ENCODE assay signal across 15 mouse cellular contexts in genomic region chr11:28993270-28993847, GRCm38 (mm10).
DNase-seq lines count a peak whose midpoint lies in the region; ATAC-seq and TF ChIP-seq lines count a peak whose summit lies in the region.
"Had no signal": no experiment of that assay in that cellular context is flagged by ENCODE, and none has a peak within 500 bp of the region (broad histone marks: within the 10 kb centered on the region; RNA-seq: fewer than 3 reads in every experiment).

No protein-coding gene starts in this region.

- no peak overlapping the region for H3K27ac ChIP-seq in heart, adult 2 months
- H3K27ac ChIP-seq in heart, embryonic 12.5 days (ENCODE audit: poor library complexity, severe bottlenecking) = no peak overlapping the region
- H3K27ac ChIP-seq in midbrain, embryonic 14.5 days (replicated peaks; ENCODE audit: low read depth, low read length) = no peak overlapping the region
- H3K27ac ChIP-seq: embryonic facial prominence, embryonic 13.5 days; heart, embryonic 13.5 days; layer of hippocampus, adult 2 months; neural tube, embryonic 13.5 days had no signal

- no peak for TF ChIP-seq POLR2A in heart, adult 2 months (IDR thresholded peaks at IDR 0.05; ENCODE audit: insufficient read depth, low read depth, low read length)

- no peak for TF ChIP-seq EP300 in heart, adult 2 months (IDR thresholded peaks at IDR 0.05; ENCODE audit: insufficient read depth, low read depth, low read length)

- no peaks in the 10 kb centered on the region for H3K9me3 ChIP-seq in heart, embryonic 12.5 days (replicated peaks)
- H3K9me3 ChIP-seq in midbrain, embryonic 14.5 days (ENCODE audit: control insufficient read depth, low read length) = no peaks in the 10 kb centered on the region
- H3K9me3 ChIP-seq: embryonic facial prominence, embryonic 13.5 days; heart, embryonic 13.5 days; neural tube, embryonic 13.5 days had no signal

- no peaks in the 10 kb centered on the region for H3K79me2 ChIP-seq in heart, adult 2 months (replicated peaks; ENCODE audit: control insufficient read depth, insufficient read depth, low read length)

- ATAC-seq in heart, embryonic 12.5 days (ENCODE audit: insufficient number of reproducible peaks, low FRiP score) = no peak
- ATAC-seq in megakaryocyte-erythroid progenitor cell, adult 5-6 weeks (replicated peaks; ENCODE audit: low FRiP score, low TSS enrichment, poor library complexity, severe bottlenecking) = no peak
- ATAC-seq in midbrain, embryonic 14.5 days (ENCODE audit: low FRiP score, low TSS enrichment) = no peak
- ATAC-seq: inflammation-experienced regulatory T-cells, adult 6 months had no signal

- H3K4me1 ChIP-seq in heart, adult 2 months (ENCODE audit: control insufficient read depth, insufficient read depth, low read length) = no peaks in the 10 kb centered on the region
- no peaks in the 10 kb centered on the region for H3K4me1 ChIP-seq in heart, embryonic 12.5 days (replicated peaks)
- no peaks in the 10 kb centered on the region for H3K4me1 ChIP-seq in midbrain, embryonic 14.5 days (ENCODE audit: control insufficient read depth, insufficient read depth, low read length)
- H3K4me1 ChIP-seq: heart, embryonic 13.5 days; neural tube, embryonic 13.5 days had no signal

- H3K9ac ChIP-seq in heart, adult 2 months (ENCODE audit: low read depth, low read length) = no peak overlapping the region
- no peak overlapping the region for H3K9ac ChIP-seq in heart, embryonic 12.5 days
- no peak overlapping the region for H3K9ac ChIP-seq in midbrain, embryonic 14.5 days (replicated peaks; ENCODE audit: low read length)
- H3K9ac ChIP-seq: embryonic facial prominence, embryonic 13.5 days; heart, embryonic 13.5 days; neural tube, embryonic 13.5 days had no signal

- no peaks in the 10 kb centered on the region for H3K36me3 ChIP-seq in heart, adult 2 months (ENCODE audit: control insufficient read depth, insufficient read depth, low read length)
- H3K36me3 ChIP-seq in heart, embryonic 12.5 days = no peaks in the 10 kb centered on the region
- H3K36me3 ChIP-seq in midbrain, embryonic 14.5 days (ENCODE audit: control insufficient read depth, insufficient read depth, low read length) = no peaks in the 10 kb centered on the region
- H3K36me3 ChIP-seq: embryonic facial prominence, embryonic 13.5 days; heart, embryonic 13.5 days; neural tube, embryonic 13.5 days had no signal

- TF ChIP-seq CTCF in heart, adult 2 months (IDR thresholded peaks at IDR 0.05) = no peak

- intact Hi-C loops in heart, adult 2 months (cut with DNase I) = no loop called here

- no peak overlapping the region for H3K4me3 ChIP-seq in heart, adult 2 months
- H3K4me3 ChIP-seq in heart, embryonic 12.5 days = no peak overlapping the region
- H3K4me3 ChIP-seq in midbrain, embryonic 14.5 days (replicated peaks; ENCODE audit: low read depth, low read length) = no peak overlapping the region
- H3K4me3 ChIP-seq: embryonic facial prominence, embryonic 13.5 days; heart, embryonic 13.5 days; layer of hippocampus, adult 2 months; neural tube, embryonic 13.5 days had no signal

- H3K4me2 ChIP-seq in heart, embryonic 12.5 days = no peak overlapping the region
- H3K4me2 ChIP-seq in midbrain, embryonic 14.5 days (ENCODE audit: low read length) = no peak overlapping the region
- H3K4me2 ChIP-seq: embryonic facial prominence, embryonic 13.5 days; heart, embryonic 13.5 days; neural tube, embryonic 13.5 days had no signal

- H3K27me3 ChIP-seq in heart, adult 2 months (ENCODE audit: control insufficient read depth, insufficient read depth, low read length) = no peaks in the 10 kb centered on the region
- H3K27me3 ChIP-seq in heart, embryonic 12.5 days (replicated peaks) = no peaks in the 10 kb centered on the region
- H3K27me3 ChIP-seq in midbrain, embryonic 14.5 days (ENCODE audit: control insufficient read depth, insufficient read depth, low read length) = no peaks in the 10 kb centered on the region
- H3K27me3 ChIP-seq: CH12.LX; embryonic facial prominence, embryonic 13.5 days; heart, embryonic 13.5 days; neural tube, embryonic 13.5 days had no signal

- DNase-seq in heart, adult 2 months = peak; percentile 31 to 50
- peak; percentile 40 for DNase-seq in adrenal gland, postnatal 14 days
- peak; percentile 3 to 43 for DNase-seq in heart, adult 9 months (ENCODE audit: low spot score in 2 of 2)
- peak; percentile 5 for DNase-seq in ovary, postnatal 10 days (ENCODE audit: low spot score)
- DNase-seq in Muller cell, postnatal 12 days (ENCODE audit: inconsistent ontology term) = no peak
- DNase-seq in midbrain, embryonic 14.5 days = no peak
- DNase-seq: cerebellum, adult 11-12 months had no signal

- WGBS in heart, adult 2 months = 43% methylated on average over 4 of the region's 4 CpGs
- WGBS in heart, embryonic 12.5 days = 75% methylated on average over 4 of the region's 4 CpGs
- 92% methylated on average over 4 of the region's 4 CpGs for WGBS in midbrain, embryonic 14.5 days

Comparison
In these comparisons a context has a peak if more than half of its experiments do, and no peak if none do; other contexts are left out.
1. DNase-seq: peak in heart, adult 2 months (2 of 2), adrenal gland, postnatal 14 days (single experiment), heart, adult 9 months (2 of 2) and ovary, postnatal 10 days (single experiment); none in Muller cell, postnatal 12 days (single experiment) and midbrain, embryonic 14.5 days (single experiment).